Mouse (Mus musculus) layer of hippocampus, adult 9-11 months (tissue): Measurements from ENCODE around the gene Zbtb8os.

Experiments used
- DNase-seq: peaks from one replicate; pipeline ENCODE4 v3.0.0; 2022

Gene Zbtb8os

DNA sequence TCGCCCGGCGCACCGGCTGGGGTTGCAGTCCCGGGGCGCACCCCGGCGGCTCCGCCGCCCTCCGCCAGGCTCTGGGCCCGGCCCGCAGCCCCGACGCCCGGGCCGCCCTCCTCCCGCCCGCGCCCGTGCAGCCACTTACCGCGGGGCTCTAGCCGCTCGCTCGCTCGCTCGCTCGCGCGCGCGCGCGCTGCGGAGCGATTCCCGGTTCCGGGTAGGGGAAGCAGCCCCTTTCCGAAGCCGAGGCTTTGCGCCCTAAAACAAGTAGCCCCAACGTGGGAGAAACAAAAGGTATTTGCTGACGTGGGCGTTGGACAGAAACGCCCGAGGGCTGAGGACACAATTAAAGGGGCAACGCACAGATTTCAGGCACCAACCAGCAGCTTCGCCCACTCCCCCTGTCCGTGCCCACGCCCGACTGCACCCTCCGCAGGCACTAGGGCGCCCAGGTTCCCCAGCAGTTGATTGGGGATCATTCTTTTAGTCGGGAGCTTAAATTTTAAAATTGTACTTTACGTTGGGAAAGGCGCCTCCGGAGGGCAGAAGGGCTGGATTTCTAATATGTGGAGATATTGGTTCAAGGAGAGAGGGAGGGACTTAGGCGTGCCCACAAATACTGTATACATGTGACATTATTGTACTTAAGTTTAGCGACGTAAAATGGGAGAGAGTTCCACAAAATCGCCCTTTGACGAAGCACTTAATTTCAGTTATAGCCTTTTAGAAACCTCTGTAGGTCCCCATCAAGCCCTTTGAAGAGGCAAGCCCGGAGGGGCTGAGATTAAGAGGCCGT is 42.3 kb downstream of the Zbtb8os start, which contains the start of gene Zbtb8a:
Gene Zbtb8a, minus strand, starts transcription at position 516 of the 790 bp plus-strand sequence.
- DNase-seq, result no peak

DNA sequence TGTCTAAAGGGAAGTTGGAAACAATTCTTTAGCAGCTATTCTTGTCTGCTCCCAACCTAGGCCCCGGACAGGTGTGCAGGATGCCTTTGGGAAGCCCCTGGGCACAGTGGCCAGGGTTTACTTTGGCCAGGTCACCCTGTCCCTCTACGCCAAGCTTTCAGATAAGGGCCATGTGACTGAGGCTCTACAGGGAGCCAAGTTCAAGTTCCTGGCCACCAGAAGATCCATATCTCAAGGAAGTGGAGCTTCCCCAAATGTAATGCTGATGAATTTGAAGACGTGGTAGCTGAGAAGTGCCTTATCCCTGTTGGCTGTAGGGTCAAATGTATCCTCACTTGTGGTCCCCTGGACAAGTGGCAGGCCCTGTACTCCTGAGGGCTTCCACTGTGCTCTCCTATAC is 44.3 kb downstream of the Zbtb8os start:
- no peak for DNase-seq

DNA sequence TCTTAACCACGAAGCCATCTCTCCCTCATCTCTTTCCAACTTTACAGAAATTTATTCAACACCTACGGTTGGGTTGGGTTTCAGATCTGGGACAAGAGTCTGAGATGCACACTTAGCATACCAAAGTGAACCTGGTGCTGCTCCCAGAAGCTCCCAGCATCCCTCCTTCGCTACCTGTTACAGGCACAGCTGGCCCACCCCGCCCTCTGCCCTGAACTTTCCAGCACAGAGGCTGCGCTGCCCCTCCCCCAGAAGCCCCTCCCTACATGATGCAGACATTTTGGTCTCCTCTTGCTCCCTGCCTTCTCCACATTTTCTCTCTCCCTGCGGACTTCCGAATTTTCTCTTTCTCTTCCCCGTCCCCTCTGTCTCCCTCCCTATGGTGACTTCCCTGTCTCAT is 45.7 kb downstream of the Zbtb8os start:
- no peak for DNase-seq

DNA sequence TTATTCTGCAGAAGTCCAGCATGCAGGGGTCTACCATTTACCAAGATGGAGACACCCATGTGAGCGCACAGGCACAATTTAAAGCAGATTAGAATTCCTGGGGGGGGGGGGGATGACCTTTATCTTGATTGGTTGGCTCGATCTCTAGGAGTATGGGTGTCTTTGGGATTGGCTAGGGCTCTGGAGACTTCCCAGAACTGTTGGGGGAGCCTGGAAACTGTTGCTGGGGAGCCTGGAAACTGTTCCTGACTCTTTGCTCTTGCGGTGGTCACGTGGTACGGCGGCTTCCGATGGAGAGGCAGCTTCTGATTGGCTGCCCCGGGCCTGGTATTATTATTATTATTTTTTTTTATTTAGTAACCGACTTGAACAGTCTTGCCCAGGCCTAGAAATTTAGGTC is 46.5 kb downstream of the Zbtb8os start:
- no peak for DNase-seq

DNA sequence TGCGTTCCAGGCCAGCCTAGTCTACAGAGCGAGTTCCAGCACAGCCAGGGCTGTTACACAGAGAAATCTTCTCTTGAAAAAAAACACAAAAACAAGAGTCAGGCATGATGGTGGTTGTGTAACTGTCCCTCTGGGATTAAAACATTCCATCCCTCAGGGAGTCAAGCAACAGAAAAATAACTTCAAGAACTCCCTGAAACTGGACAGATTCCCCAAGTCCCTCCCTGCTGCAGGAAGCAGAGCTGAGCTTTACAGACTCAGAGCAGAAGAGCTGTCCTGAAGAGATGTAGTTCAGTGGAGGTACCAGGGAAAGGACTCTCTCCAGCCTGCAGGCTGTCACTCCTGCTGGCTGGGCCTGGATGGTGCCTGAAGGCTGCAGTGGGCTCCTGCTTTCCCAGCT is 47.0 kb downstream of the Zbtb8os start:
- no peak for DNase-seq

DNA sequence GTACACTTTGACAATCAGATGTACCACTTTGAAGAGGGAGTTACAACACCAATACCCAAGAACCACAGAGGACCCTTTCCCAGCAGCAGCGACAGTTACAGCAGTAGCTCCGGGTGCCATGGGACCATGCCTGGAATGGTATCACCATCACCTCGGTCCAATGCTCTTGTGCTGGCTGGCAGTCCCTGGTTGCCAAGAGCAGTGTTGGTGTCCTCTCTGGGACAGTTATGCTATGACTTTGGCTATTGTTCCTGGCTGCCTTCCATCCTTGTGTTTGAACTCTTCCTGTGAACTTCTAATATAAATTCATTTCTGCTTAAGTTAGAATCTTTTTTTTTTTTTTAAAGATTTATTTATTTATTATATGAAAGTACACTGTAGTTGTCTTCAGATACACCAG is 48.1 kb downstream of the Zbtb8os start:
- no peak for DNase-seq

DNA sequence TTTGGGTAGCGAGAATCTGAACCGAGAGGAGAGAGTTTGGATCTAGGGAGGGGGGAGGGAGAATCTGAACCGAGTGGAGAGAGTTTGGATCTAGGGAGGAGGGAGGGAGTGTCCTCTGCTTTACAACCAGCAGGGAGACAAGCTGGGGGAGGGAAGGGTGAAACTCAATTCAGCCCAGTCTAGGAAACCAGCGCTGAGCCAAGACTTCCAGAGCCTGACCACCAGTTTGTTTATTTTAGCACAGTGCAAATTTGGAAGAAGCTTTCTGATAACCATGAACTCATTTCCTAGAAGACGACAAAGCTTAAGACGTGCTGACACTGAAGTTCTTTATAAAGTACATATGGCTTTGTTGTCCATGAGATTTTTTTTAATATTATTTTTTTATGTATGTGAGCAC is 48.9 kb downstream of the Zbtb8os start:
- no peak for DNase-seq

DNA sequence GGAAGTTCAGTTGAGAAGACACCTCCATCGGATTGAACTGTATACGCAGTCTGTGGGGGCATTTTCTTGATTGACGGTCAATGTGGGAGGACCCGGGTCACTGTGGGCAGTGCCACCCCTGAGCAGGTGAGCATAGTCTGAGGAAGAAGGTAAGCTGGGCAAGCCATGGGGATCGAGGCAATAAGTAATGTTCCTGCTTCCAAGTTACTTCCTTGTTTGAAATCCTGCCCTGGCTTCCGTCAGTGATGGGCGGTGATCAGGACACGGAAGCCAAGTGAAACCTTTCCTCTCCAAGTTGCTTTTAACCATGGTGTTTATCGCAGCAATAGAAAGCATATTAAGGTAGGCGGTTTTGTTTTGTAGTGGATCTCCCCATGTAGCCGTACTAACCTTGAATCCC is 50.2 kb downstream of the Zbtb8os start:
- DNase-seq, result no peak

DNA sequence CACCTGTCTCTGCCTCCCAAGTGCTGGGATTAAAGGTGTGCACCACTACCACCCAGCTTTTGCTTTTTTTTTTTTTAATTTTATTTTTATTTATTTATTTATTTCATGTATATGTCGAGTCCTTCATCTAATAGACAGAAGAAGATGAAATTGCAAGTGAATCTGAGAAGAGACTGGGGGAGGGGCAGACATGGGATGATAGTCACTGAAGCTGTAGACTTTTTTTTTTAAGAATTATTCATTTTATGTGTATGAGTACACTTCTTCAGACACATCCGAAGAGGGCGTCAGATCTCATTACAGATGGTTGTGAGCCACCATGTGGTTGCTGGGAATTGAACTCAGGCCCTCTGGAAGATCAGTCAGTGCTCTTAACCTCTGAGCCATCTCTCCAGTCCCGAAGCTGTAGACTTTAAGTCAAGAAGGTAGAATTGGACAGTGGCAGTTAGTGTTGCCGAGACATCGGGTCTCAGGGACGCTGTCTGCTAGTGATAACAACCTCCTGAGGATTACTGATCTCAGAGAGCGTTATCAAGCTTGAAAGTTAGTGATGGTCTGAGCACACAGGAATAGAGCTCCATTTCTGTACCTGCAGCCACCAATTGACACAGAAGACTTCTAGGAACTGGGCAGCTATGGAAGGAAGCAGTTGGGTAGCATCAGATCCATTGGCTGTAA is 50.9 kb downstream of the Zbtb8os start:
- DNase-seq, result no peak

DNA sequence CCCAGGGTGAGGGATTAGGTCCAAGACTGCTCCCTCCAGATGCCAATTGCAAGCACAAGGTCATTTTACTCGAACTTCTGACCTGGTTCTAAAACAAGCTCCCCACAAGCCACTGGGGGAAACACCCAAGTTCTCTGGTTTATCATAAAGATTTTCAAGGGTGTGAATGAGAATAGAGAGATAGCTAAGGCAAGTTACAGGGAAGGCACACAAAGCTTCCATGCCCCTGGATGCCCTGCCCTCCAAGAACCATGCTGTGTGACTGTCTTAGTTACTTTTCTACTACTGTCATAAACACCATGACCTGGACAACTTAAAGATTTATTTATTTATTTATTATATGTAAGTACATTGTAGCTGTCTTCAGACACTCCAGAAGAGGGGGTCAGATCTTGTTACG is 51.5 kb downstream of the Zbtb8os start:
- DNase-seq, result no peak

DNA sequence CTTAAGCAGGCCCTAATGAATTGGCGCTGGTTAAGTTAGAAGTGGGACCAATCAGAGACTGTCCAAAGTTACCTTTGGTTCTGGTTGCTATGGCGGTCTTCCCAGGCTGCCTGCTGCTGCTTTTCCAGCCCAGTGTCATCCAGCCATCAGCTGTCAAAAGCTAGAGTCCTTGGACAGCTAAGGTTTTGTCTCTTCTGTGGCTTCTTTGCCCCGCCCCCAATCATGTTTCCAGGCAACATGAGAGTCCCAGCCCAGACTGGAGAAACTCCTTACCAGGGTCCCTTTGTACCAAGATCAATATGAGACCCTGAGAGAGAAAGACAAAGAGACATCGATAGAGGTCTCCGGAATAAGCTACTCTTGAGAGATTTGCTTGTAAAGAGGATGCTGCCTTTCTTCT is 52.9 kb downstream of the Zbtb8os start:
- DNase-seq, result no peak

DNA sequence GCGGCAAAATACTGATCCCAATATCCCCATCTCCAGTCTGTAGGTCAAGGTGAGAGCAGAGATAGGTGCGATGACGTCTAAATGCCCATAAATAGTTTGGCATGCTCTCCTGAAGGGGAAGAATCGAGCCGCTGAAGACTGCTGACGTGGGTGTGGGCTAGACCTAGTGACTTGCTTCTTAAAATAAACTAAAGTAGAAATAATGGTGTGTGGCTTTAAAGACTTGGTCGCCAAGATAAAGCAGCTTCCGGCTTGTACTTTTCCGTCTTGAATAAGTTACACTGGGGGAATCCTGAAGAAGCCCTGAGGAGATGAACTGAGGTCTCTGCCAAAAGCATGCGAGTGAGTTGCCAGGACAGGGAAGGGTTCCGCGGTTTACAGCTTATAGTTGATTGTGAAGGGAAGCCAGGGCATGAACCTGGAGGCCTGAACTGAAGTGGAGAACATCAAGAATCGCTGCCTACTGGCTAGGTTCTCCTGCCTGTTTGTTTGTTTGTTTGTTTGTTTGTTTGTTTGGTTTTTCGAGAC is 54.8 kb downstream of the Zbtb8os start:
- no peak for DNase-seq

DNA sequence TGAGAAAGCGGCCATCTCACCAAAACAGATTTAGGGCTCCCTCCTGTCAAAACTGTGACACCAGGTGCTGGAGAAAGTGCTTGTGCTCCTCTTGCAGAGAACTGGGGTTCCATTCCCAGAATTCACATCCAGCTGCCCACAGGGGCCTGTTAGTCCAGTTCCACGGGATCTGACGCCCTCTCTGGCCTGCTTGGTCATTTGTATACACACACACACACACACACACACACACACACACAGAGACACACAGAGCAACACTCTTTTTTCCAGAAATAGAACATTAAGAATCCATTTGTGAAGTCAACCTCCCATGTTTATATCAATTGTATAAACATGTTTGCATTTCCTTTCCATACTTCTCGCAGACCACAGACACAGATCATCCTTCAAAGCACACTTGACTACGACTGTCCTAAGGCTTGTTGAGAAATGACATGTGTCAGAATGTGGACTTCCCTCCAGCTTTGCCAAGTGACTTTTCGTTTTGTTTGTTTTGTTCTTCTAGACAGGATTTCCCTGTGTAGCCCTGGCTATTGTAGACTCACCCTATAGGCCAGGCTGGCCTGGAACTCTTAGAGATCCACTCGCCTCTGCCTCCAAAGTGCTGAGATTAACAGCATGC is 55.6 kb downstream of the Zbtb8os start:
- no peak for DNase-seq

DNA sequence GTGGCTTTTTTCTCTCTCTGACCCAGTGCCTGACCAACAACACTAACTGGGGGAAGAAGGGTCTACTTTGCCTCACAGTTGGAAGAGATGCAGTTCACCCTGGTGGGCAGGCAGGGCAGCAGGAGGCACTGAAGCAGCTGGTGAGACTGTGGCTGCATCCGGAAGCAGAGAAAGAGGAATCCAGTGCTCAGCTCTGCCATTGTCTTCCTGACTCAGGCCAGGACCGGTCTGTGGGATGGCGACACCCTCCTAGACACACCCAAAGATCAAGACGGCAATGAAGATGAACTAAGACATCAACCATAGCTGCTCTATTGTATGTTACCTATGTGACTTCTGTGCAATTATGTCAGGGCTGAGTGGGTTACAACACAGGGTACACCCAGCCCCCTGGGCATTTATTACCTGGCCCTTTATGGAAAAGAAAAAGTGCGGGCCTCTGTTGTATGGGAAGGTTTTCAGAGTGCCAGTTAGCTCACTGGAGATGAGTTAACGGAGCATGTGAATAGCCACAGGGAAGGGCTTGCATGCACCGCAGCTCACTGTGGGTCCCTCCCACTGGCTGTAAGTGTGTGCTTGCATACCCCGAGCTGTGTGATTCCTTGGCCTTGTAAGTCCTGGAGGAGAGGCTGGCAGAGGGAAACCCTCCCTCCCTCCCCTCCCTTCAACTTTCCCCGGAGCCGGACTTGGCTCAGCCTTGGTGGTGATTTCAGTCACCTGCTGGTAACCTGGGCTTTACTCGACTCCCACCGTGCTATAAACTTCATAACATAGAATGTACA is 58.8 kb downstream of the Zbtb8os start:
- no peak for DNase-seq

DNA sequence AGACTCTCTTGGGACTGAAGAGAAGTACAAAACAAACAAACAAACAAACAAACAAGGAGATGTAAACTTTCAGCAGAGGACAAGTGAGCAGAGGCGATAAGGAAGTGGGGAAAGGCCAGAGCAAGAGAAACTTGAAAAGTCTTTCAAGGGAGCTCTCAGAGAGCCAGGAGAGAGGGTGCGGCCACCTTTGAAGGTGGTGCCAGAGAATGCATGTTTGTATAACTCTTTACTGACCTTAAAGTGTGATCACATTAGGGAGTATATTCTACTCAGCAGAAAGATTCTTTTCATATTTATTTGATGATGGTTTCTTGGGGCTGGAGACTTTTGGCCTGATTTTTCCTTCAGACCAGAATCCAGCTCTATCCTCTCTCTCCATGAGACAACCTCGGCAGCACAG is 61.5 kb downstream of the Zbtb8os start:
- DNase-seq, result no peak

DNA sequence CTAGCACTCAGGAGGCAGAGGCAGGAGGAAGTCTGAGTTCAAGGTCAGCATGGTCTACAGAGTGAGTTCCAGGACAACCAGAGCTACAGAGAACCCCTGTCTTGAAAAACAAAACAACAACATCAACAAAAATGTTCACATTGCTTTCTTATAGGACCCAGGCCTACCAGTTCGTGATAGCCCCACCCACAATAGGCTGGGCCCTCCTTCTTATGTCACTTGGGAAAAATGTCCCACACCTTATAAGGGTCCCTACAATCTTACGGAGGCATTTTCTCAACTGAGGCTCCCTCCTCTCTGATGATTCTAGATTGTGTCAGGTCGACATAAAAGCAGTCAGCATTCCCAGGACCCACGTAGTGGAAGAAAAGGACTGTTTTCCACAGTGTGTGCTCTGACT is 64.3 kb downstream of the Zbtb8os start:
- DNase-seq, result no peak
